Mouse (Mus musculus) adrenal gland, adult 18-20 months (tissue): Measurements from ENCODE around the gene Ccdc78. TPM values are rescaled to one million over a fixed set of nuclear protein-coding genes. Genes with fewer than 3 reads are reported as not detected.
"Not testable (repeated sequence)": the region's sequence is repeated elsewhere in the genome, so short reads cannot be mapped to it uniquely, and the experiment has no call there.

Source experiments
- DNase-seq, 2 experiments: peaks; one replicate each; pipeline ENCODE4 v3.0.0; 2021 to 2022; ENCODE audit warnings: low spot score in 2 of 2
- total RNA-seq, 2 experiments: library from RNA; stranded (reverse); gene quantifications; 1 replicate in 1 of 2; 2 replicates in 1 of 2; pipeline ENCODE4 v1.2.3; 2021

The Ccdc78 gene
- total RNA-seq, 2 experiments from 2014 or later = not detected

- no peak for DNase-seq
Measured at GRCm38 (mm10) chr17:25777948-25778347, 8.4 kb upstream of the Ccdc78 start.

GRCm38 (mm10) chr17:25781339-25781738 lies 5.0 kb upstream of the Ccdc78 start:
- no peak for DNase-seq

- no peak for DNase-seq
Measured at GRCm38 (mm10) chr17:25783086-25783485, 3.3 kb upstream of the Ccdc78 start.

GRCm38 (mm10) chr17:25783861-25784574 lies 2.4 kb upstream of the Ccdc78 start:
- no peak for DNase-seq

GRCm38 (mm10) chr17:25785281-25785745 lies 1.1 kb upstream of the Ccdc78 start, which contains the start of gene Haghl:
Haghl (minus strand) TSS chr17:25785673.
- peak; percentile 92 for DNase-seq

- no peak for DNase-seq
Measured at GRCm38 (mm10) chr17:25786781-25787504, 563 bp downstream of the Ccdc78 start.

GRCm38 (mm10) chr17:25791320-25791842 lies 5.0 kb downstream of the Ccdc78 start:
- DNase-seq = no peak

GRCm38 (mm10) chr17:25791843-25792527 lies 5.6 kb downstream of the Ccdc78 start:
- DNase-seq = peak; percentile 81 to 85

GRCm38 (mm10) chr17:25792615-25793014 lies 6.2 kb downstream of the Ccdc78 start, which contains the start of gene Fam173a:
Fam173a (minus strand) TSS chr17:25792901.
- DNase-seq = peak; percentile 57 to 61

- no peak for DNase-seq
Measured at GRCm38 (mm10) chr17:25794197-25794596, 7.8 kb downstream of the Ccdc78 start.

- DNase-seq = no peak
Measured at GRCm38 (mm10) chr17:25794998-25795397, 8.6 kb downstream of the Ccdc78 start.

- DNase-seq = no peak
Measured at GRCm38 (mm10) chr17:25795609-25796092, 9.3 kb downstream of the Ccdc78 start, which contains the start of gene AC134908.4. AC134908.4 (minus strand) TSS chr17:25795659.

- peak in 1 of 2 experiments; percentile 38 for DNase-seq
Measured at GRCm38 (mm10) chr17:25796211-25796771, 9.9 kb downstream of the Ccdc78 start.

GRCm38 (mm10) chr17:25796951-25797369 lies 10.6 kb downstream of the Ccdc78 start, which contains the start of gene Metrn:
Metrn (minus strand) TSS chr17:25797136.
- peak; percentile 86 to 87 for DNase-seq

- DNase-seq = peak in 1 of 2 experiments; percentile 55
Measured at GRCm38 (mm10) chr17:25801029-25801428, 14.6 kb downstream of the Ccdc78 start.

- peak in 1 of 2 experiments; percentile 68 for DNase-seq
Measured at GRCm38 (mm10) chr17:25802825-25803517, 16.6 kb downstream of the Ccdc78 start.

- DNase-seq = no peak
Measured at GRCm38 (mm10) chr17:25806507-25806906, 20.1 kb downstream of the Ccdc78 start.

GRCm38 (mm10) chr17:25807452-25807851 lies 21.1 kb downstream of the Ccdc78 start:
- DNase-seq = not testable (repeated sequence)

GRCm38 (mm10) chr17:25808028-25808427 lies 21.6 kb downstream of the Ccdc78 start:
- no peak for DNase-seq
